Mouse (Mus musculus): ENCODE results near the gene Dusp14. TPM values are rescaled to one million over a fixed set of nuclear protein-coding genes. Genes with fewer than 3 reads are reported as not detected.

Gene Dusp14
- polyA plus RNA-seq, 1 experiment from 2014 or later: 19.4 TPM

GRCm38 (mm10) chr11:84011576-84011975, 57.5 kb downstream of the Dusp14 start:
- WGBS: 66% methylated on average over 2 of the region's 2 CpGs

GRCm38 (mm10) chr11:84011050-84011449, 58.0 kb downstream of the Dusp14 start:
- H3K36me3 ChIP-seq (ENCODE audit: control insufficient read depth, insufficient read depth, low read length): peaks cover 5% of the 10 kb centered on the region; the same call in 1 of the 2 replicates
- H3K9ac ChIP-seq (ENCODE audit: low read length): no peak overlapping the region
- no peak overlapping the region for H3K27ac ChIP-seq (ENCODE audit: low read length)
- H3K4me3 ChIP-seq (replicated peaks; ENCODE audit: low read length): no peak overlapping the region
- H3K27me3 ChIP-seq (ENCODE audit: control insufficient read depth, insufficient read depth, low read length): no peaks in the 10 kb centered on the region
- 52% methylated on average over 12 of the region's 12 CpGs for WGBS
- H3K4me1 ChIP-seq (ENCODE audit: control insufficient read depth, insufficient read depth, low read length): no peaks in the 10 kb centered on the region
- H3K4me2 ChIP-seq (ENCODE audit: low read depth, low read length): no peak overlapping the region
- no peak for ATAC-seq (ENCODE audit: insufficient read depth, low FRiP score)
- no peaks in the 10 kb centered on the region for H3K9me3 ChIP-seq (replicated peaks; ENCODE audit: control insufficient read depth, low read length)

More at GRCm38 (mm10) chr11:84011576-84011975, 57.5 kb downstream of the Dusp14 start:
- no peak overlapping the region for H3K4me2 ChIP-seq (ENCODE audit: low read depth, low read length)
- ATAC-seq (ENCODE audit: insufficient read depth, low FRiP score): no peak
- H3K27ac ChIP-seq (ENCODE audit: low read length): no peak overlapping the region
- no peak overlapping the region for H3K9ac ChIP-seq (ENCODE audit: low read length)
- H3K36me3 ChIP-seq (ENCODE audit: control insufficient read depth, insufficient read depth, low read length): peaks cover 5% of the 10 kb centered on the region; the same call in 1 of the 2 replicates
- no peaks in the 10 kb centered on the region for H3K4me1 ChIP-seq (ENCODE audit: control insufficient read depth, insufficient read depth, low read length)
- no peaks in the 10 kb centered on the region for H3K27me3 ChIP-seq (ENCODE audit: control insufficient read depth, insufficient read depth, low read length)
- H3K9me3 ChIP-seq (replicated peaks; ENCODE audit: control insufficient read depth, low read length): no peaks in the 10 kb centered on the region
- H3K4me3 ChIP-seq (replicated peaks; ENCODE audit: low read length): no peak overlapping the region

- no peaks in the 10 kb centered on the region for H3K9me3 ChIP-seq (replicated peaks; ENCODE audit: control insufficient read depth, low read length)
- WGBS: 84% methylated on average over 9 of the region's 9 CpGs
- no peak overlapping the region for H3K9ac ChIP-seq (ENCODE audit: low read length)
- ATAC-seq (ENCODE audit: insufficient read depth, low FRiP score): no peak
- no peak overlapping the region for H3K4me2 ChIP-seq (ENCODE audit: low read depth, low read length)
- no peaks in the 10 kb centered on the region for H3K4me1 ChIP-seq (ENCODE audit: control insufficient read depth, insufficient read depth, low read length)
- peaks cover 5% of the 10 kb centered on the region; the same call in 1 of the 2 replicates for H3K36me3 ChIP-seq (ENCODE audit: control insufficient read depth, insufficient read depth, low read length)
- no peak overlapping the region for H3K4me3 ChIP-seq (replicated peaks; ENCODE audit: low read length)
- H3K27ac ChIP-seq (ENCODE audit: low read length): no peak overlapping the region
- H3K27me3 ChIP-seq (ENCODE audit: control insufficient read depth, insufficient read depth, low read length): no peaks in the 10 kb centered on the region
These were observed 58.6 kb downstream of the Dusp14 start for GRCm38 (mm10) chr11:84010411-84010810.

- Histone ChIP-seq H3K27me3 (ENCODE audit: control insufficient read depth, insufficient read depth, low read length) (no peaks in the 10 kb centered on the region), H3K4me3 (replicated peaks; ENCODE audit: low read length) (no peak overlapping the region), H3K9me3 (replicated peaks; ENCODE audit: control insufficient read depth, low read length) (no peaks in the 10 kb centered on the region), H3K36me3 (ENCODE audit: control insufficient read depth, insufficient read depth, low read length) (peaks cover 5% of the 10 kb centered on the region; the same call in 1 of the 2 replicates), H3K4me1 (ENCODE audit: control insufficient read depth, insufficient read depth, low read length) (no peaks in the 10 kb centered on the region), H3K9ac (ENCODE audit: low read length) (no peak overlapping the region), H3K27ac (ENCODE audit: low read length) (no peak overlapping the region), H3K4me2 (ENCODE audit: low read depth, low read length) (no peak overlapping the region)
- no peak for ATAC-seq (ENCODE audit: insufficient read depth, low FRiP score)
- WGBS: 82% methylated on average over 9 of the region's 9 CpGs
These were observed 60.1 kb downstream of the Dusp14 start for GRCm38 (mm10) chr11:84009001-84009400.

GRCm38 (mm10) chr11:84003986-84004385, 65.1 kb downstream of the Dusp14 start:
- H3K4me1 ChIP-seq (ENCODE audit: control insufficient read depth, insufficient read depth, low read length): no peaks in the 10 kb centered on the region
- peaks cover 5% of the 10 kb centered on the region; the same call in 1 of the 2 replicates for H3K36me3 ChIP-seq (ENCODE audit: control insufficient read depth, insufficient read depth, low read length)
- no peak overlapping the region for H3K27ac ChIP-seq (ENCODE audit: low read length)
- H3K4me3 ChIP-seq (replicated peaks; ENCODE audit: low read length): no peak overlapping the region
- no peak overlapping the region for H3K4me2 ChIP-seq (ENCODE audit: low read depth, low read length)
- 86% methylated on average over 6 of the region's 6 CpGs for WGBS
- no peaks in the 10 kb centered on the region for H3K27me3 ChIP-seq (ENCODE audit: control insufficient read depth, insufficient read depth, low read length)
- ATAC-seq (ENCODE audit: insufficient read depth, low FRiP score): no peak
- no peak overlapping the region for H3K9ac ChIP-seq (ENCODE audit: low read length)
- no peaks in the 10 kb centered on the region for H3K9me3 ChIP-seq (replicated peaks; ENCODE audit: control insufficient read depth, low read length)

GRCm38 (mm10) chr11:84001257-84001656, 67.8 kb downstream of the Dusp14 start:
- Histone ChIP-seq H3K4me3 (replicated peaks; ENCODE audit: low read length) (no peak overlapping the region), H3K27me3 (ENCODE audit: control insufficient read depth, insufficient read depth, low read length) (no peaks in the 10 kb centered on the region), H3K9ac (ENCODE audit: low read length) (no peak overlapping the region), H3K27ac (ENCODE audit: low read length) (no peak overlapping the region), H3K4me1 (ENCODE audit: control insufficient read depth, insufficient read depth, low read length) (no peaks in the 10 kb centered on the region), H3K9me3 (replicated peaks; ENCODE audit: control insufficient read depth, low read length) (no peaks in the 10 kb centered on the region), H3K36me3 (ENCODE audit: control insufficient read depth, insufficient read depth, low read length) (no peaks in the 10 kb centered on the region), H3K4me2 (ENCODE audit: low read depth, low read length) (no peak overlapping the region)
- WGBS: 91% methylated on average over 3 of the region's 3 CpGs
- ATAC-seq (ENCODE audit: insufficient read depth, low FRiP score): no peak

- H3K9ac ChIP-seq (ENCODE audit: low read length): no peak overlapping the region
- H3K36me3 ChIP-seq (ENCODE audit: control insufficient read depth, insufficient read depth, low read length): peaks cover 3% of the 10 kb centered on the region; the same call in 1 of the 2 replicates
- ATAC-seq (ENCODE audit: insufficient read depth, low FRiP score): no peak
- no peak overlapping the region for H3K4me2 ChIP-seq (ENCODE audit: low read depth, low read length)
- H3K4me3 ChIP-seq (replicated peaks; ENCODE audit: low read length): no peak overlapping the region
- 90% methylated on average over 4 of the region's 4 CpGs for WGBS
- H3K9me3 ChIP-seq (replicated peaks; ENCODE audit: control insufficient read depth, low read length): no peaks in the 10 kb centered on the region
- H3K27me3 ChIP-seq (ENCODE audit: control insufficient read depth, insufficient read depth, low read length): no peaks in the 10 kb centered on the region
- H3K4me1 ChIP-seq (ENCODE audit: control insufficient read depth, insufficient read depth, low read length): no peaks in the 10 kb centered on the region
- H3K27ac ChIP-seq (ENCODE audit: low read length): no peak overlapping the region
These were observed 69.6 kb downstream of the Dusp14 start for GRCm38 (mm10) chr11:83999411-83999915.

GRCm38 (mm10) chr11:83998993-83999392, 70.1 kb downstream of the Dusp14 start:
- Histone ChIP-seq H3K27ac (ENCODE audit: low read length) (no peak overlapping the region), H3K4me2 (ENCODE audit: low read depth, low read length) (no peak overlapping the region), H3K9me3 (replicated peaks; ENCODE audit: control insufficient read depth, low read length) (no peaks in the 10 kb centered on the region), H3K9ac (ENCODE audit: low read length) (no peak overlapping the region), H3K4me3 (replicated peaks; ENCODE audit: low read length) (no peak overlapping the region), H3K27me3 (ENCODE audit: control insufficient read depth, insufficient read depth, low read length) (no peaks in the 10 kb centered on the region), H3K4me1 (ENCODE audit: control insufficient read depth, insufficient read depth, low read length) (no peaks in the 10 kb centered on the region), H3K36me3 (ENCODE audit: control insufficient read depth, insufficient read depth, low read length) (peaks cover 3% of the 10 kb centered on the region; the same call in 1 of the 2 replicates)
- WGBS: 90% methylated on average over 3 of the region's 3 CpGs
- ATAC-seq (ENCODE audit: insufficient read depth, low FRiP score): no peak
